Mouse (Mus musculus): ENCODE measurements at regions not wholly inside any gene's neighbourhood (a gene's known extent, or its start where the extent isn't known, plus 50 kb on each side); places are given as distances from the start of the nearest gene placed in this dataset.

- no peak overlapping the region for H3K27ac ChIP-seq
- WGBS = 85% methylated on average over 2 of the region's 2 CpGs
Observed at GRCm38 (mm10) chr15:34775714-34776113, 418.0 kb upstream of the 9430069I07Rik start.

GRCm38 (mm10) chr15:34751746-34752145, 394.1 kb upstream of the 9430069I07Rik start:
- Histone ChIP-seq H3K27ac (peak overlapping the region; percentile 43; the same call in 1 of the 2 replicates), H3K4me1 (peaks cover 21% of the 10 kb centered on the region), H3K36me3 (no peaks in the 10 kb centered on the region), H3K9me3 (replicated peaks) (no peaks in the 10 kb centered on the region), H3K4me3 (no peak overlapping the region), H3K27me3 (ENCODE audit: low read depth, poor library complexity, severe bottlenecking) (no peaks in the 10 kb centered on the region)
- DNase-seq (ENCODE audit: low spot score) = peak; percentile 59
- WGBS = 55% methylated on average over 2 of the region's 2 CpGs

More at GRCm38 (mm10) chr15:34775714-34776113, 418.0 kb upstream of the 9430069I07Rik start:
- Histone ChIP-seq H3K9me3 (replicated peaks) (no peaks in the 10 kb centered on the region), H3K4me1 (0 out of 2 replicates have a peak, but pooled peaks cover 4% of the 10 kb centered on the region), H3K27me3 (ENCODE audit: low read depth, poor library complexity, severe bottlenecking) (no peaks in the 10 kb centered on the region), H3K4me3 (no peak overlapping the region), H3K36me3 (no peaks in the 10 kb centered on the region)
- DNase-seq (ENCODE audit: low spot score) = no peak

- Histone ChIP-seq H3K4me1 (peaks cover 24% of the 10 kb centered on the region), H3K36me3 (no peaks in the 10 kb centered on the region), H3K9me3 (replicated peaks) (no peaks in the 10 kb centered on the region), H3K27ac (peak overlapping the region; percentile 43; the same call in 1 of the 2 replicates), H3K27me3 (ENCODE audit: low read depth, poor library complexity, severe bottlenecking) (no peaks in the 10 kb centered on the region), H3K4me3 (no peak overlapping the region)
- WGBS = 60% methylated on average over 2 of the region's 2 CpGs
- no peak for DNase-seq (ENCODE audit: low spot score)
Observed at GRCm38 (mm10) chr15:34751021-34751420, 393.3 kb upstream of the 9430069I07Rik start.

GRCm38 (mm10) chr15:34747111-34747510, 389.4 kb upstream of the 9430069I07Rik start:
- DNase-seq (ENCODE audit: low spot score) = no peak
- no peak overlapping the region for H3K27ac ChIP-seq
- H3K4me1 ChIP-seq = peaks cover 23% of the 10 kb centered on the region
- no peaks in the 10 kb centered on the region for H3K9me3 ChIP-seq (replicated peaks)
- no peaks in the 10 kb centered on the region for H3K36me3 ChIP-seq
- H3K27me3 ChIP-seq (ENCODE audit: low read depth, poor library complexity, severe bottlenecking) = no peaks in the 10 kb centered on the region
- 88% methylated on average over 4 of the region's 4 CpGs for WGBS
- no peak overlapping the region for H3K4me3 ChIP-seq

DNA sequence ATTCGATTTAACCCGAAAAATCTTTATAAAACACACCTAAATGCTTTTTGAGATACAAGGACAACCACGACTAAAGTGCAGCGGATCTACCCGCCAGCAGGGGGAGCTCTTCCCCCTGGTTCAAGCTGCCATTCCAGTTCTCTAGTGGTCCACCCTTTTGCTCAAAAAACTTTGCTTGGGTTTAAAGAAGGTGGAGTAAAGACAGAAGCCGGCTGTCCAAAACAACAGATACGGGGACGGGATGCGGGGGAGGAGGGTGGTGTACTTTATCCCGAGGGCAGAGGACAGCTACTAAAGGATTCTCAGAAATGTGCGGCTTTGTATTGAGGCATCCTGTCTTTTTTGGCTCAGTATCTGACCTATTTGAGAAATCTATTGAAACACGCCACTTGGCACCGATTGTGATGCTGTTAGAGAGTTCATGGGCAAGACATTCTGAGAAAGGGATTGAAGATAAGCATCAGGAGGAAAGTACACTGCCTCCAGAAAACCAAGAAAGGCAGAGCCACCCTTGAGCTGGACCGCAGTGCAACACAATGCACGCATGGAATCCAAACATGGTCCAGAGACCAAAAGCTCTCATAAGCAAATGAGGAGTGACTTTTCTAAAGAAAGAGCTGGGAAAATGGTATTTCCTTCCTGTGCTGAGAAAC, 385.6 kb upstream of the 9430069I07Rik start:
- 41% methylated on average over 15 of the region's 15 CpGs for WGBS
- Histone ChIP-seq H3K27ac (no peak overlapping the region), H3K9me3 (replicated peaks) (no peaks in the 10 kb centered on the region), H3K4me1 (peaks cover 25% of the 10 kb centered on the region), H3K4me3 (no peak overlapping the region), H3K27me3 (ENCODE audit: low read depth, poor library complexity, severe bottlenecking) (no peaks in the 10 kb centered on the region), H3K36me3 (no peaks in the 10 kb centered on the region)
- DNase-seq (ENCODE audit: low spot score) = peak; percentile 68

DNA sequence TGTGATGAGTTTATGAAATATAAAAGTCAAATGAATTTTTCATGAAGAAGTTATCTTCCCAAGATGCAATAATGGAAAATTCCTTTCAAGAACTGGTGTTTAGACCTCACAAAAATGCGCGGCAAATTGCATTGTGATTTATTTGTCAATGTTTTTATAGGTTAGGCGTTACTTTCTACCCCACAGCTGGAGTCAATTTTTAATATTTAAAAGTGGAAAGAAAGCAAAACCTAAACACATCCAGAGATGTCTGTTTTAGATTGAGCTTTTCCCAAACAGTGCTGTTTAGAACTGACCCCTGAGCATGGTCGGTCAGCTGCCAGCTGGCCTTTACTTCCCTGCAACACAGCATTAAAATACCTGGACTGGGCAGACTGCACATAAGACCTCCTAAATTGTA, 383.8 kb upstream of the 9430069I07Rik start:
- H3K36me3 ChIP-seq = no peaks in the 10 kb centered on the region
- H3K27me3 ChIP-seq (ENCODE audit: low read depth, poor library complexity, severe bottlenecking) = no peaks in the 10 kb centered on the region
- H3K4me1 ChIP-seq = peaks cover 18% of the 10 kb centered on the region
- 52% methylated on average over 4 of the region's 4 CpGs for WGBS
- no peaks in the 10 kb centered on the region for H3K9me3 ChIP-seq (replicated peaks)
- peak overlapping the region; percentile 61; the same call in 1 of the 2 replicates for H3K27ac ChIP-seq
- DNase-seq (ENCODE audit: low spot score) = no peak
- no peak overlapping the region for H3K4me3 ChIP-seq
